Mouse (Mus musculus) liver, embryonic 14.5 days (tissue): ENCODE data around the gene Tbc1d17.

Experiments
- CTCF ChIP-seq: IDR thresholded peaks from 2 replicates; pipeline ENCODE4 v1.5.1; 2016; ENCODE audit warnings: antibody characterized with exemption, low read depth, control low read depth
- EP300 ChIP-seq: IDR thresholded peaks from 2 replicates; pipeline ENCODE4 v1.6.1; 2016; ENCODE audit warnings: antibody characterized with exemption, low read depth

DNA sequence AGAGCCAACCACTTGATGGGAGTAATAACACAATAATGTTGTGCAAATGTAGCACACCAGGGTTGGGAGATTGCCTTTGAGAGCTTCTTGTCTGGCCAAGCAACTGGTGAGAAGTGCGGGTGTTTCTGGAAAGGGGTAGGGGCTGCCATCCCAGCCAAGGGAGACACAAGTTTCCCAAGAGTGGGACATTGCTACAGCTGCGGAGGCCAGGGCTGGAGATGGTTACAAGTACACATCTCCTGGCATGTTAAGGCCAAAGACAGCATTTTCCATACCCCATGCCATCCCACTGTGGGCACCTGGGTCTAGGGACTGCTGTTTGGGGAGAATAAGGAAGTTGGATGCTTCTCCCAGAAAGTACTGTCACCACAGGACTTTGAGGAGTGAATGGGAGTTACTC is 4.2 kb upstream of the Tbc1d17 start:
- TF ChIP-seq CTCF (no peak), EP300 (no peak)
